Mouse (Mus musculus) gastrocnemius, postnatal 25 days (tissue): Measurements from ENCODE around the gene Spatc1l. TPM values are rescaled to one million over a fixed set of nuclear protein-coding genes. Genes with fewer than 3 reads are reported as not detected.

Experiments
- DNase-seq: peaks from one replicate; pipeline ENCODE4 v3.0.0; 2022
- long read RNA-seq, 2 experiments: library from polyadenylated mRNA; stranded (forward); transcript quantifications; one replicate each; pipeline ENCODE4 v2.0.0; 2021
- total RNA-seq, 2 experiments: library from RNA; stranded (reverse); gene quantifications; 1 replicate in 1 of 2; 2 replicates in 1 of 2; pipeline ENCODE4 v1.2.3; 2021

The Spatc1l gene
- not detected for total RNA-seq
- long read RNA-seq, experiment 1: 0 reads
- long read RNA-seq, experiment 2: 0 reads

DNA sequence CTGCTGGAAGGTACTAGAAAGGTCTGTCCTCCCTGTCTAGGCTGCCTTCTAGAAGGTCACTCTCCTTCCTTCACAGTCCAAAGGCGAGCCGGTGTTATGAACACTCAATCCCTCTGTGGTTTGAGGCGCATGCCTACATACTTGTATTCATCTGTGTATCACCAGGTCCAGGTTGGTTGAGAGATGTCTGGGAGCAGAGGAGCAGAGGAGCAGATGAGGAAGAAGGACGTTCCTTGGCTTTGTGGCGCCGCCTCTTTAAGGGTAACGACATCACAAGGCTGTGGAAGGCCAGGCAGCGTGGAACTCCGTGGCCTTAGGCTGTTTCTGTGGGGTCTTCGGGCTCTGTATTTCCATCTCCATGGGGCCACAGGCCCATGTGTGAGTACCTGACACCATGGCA lies at the start of gene Spatc1l:
Spatc1l (plus strand) TSS at position 301 of the 400 bp plus-strand sequence.
- DNase-seq: no peak

DNA sequence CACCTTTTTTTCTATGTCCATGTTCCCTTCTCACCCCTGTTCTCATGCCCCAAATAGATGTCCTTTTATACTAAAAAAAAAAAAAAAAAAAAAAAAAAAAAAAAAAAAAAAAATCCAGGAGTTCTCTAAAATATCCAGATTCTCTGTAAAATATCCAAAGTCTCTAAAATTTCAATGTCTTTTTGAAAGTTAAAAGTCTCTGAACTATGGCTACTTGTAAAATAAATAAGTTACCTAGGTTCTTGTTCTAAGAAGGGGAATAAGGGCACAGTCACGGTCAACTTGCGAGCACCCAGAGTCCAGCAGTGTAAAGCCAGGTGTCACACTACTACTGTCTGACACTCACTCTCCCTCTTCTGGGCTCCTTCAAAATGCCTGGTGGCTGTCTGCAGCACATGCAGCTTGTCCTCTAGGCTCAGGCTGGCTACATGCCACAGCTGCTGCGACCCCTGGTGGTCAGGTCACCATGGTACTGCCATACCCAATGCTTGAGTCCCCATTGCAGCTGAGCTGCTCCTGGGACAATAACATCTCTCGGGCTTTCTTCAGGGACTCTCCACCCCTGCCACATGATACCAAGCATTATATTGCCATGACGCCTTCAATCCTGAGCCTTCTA lies 49.0 kb upstream of the Spatc1l start:
- peak; percentile 53 for DNase-seq

DNA sequence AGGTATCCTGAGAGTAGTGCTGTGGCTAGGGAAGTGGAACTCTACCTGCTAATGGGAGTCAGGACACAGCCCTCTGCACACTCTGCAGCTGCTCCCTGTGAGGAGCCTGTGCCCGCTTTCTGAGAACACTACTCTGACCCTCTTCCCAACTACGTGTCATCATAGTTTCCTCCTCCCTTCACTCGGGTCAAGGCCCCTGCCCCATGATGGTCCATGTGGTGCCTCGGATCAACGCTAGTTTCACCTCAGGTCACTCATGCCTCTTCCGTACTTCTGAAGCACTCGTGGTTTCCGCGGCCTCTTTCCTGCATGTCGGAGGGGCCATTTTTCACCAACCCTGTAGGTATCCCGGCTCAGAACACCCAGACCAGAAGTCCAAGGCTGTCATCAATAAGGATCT lies 31.1 kb upstream of the Spatc1l start:
- no peak for DNase-seq

DNA sequence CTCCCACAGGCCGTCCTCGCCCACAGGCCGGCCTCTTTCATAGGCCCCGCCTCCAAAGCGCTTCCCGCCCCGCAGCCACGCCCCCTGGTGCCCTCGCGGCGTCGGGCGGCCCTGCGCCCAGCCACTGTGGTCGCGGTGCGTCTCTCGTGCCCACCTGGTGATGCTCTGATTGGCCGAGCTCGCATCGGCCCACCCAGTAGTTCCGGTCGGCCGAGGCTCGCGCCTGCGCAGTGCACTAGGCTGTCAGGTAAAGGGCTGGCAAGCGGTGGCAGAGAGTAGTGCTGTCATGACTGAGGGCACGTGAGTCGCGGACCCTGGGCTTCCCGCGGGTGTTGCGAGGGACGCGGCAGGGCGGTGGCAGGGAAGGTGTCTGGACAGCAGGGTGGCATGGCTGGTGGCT lies 30.7 kb upstream of the Spatc1l start, which contains the start of gene Lss:
Lss (plus strand) TSS at position 214 of the 400 bp plus-strand sequence.
- peak; percentile 96 for DNase-seq

DNA sequence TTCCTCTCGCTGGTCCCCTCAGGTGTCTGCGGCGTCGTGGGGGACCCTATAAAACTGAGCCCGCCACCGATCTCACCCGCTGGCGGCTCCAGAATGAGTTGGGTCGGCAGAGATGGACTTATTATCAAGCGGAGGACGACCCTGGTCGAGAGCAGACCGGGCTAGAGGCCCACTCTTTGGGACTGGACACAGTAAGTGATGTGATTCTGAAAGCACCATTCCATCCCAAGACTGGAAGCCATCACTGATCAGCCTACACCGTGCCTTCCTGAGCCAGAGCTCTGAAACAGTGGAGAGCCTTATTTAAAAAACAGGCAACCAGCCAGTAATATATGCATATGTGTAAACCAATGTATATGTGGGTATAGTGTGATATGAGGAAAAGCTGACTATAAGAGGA lies 30.2 kb upstream of the Spatc1l start:
- DNase-seq: no peak

DNA sequence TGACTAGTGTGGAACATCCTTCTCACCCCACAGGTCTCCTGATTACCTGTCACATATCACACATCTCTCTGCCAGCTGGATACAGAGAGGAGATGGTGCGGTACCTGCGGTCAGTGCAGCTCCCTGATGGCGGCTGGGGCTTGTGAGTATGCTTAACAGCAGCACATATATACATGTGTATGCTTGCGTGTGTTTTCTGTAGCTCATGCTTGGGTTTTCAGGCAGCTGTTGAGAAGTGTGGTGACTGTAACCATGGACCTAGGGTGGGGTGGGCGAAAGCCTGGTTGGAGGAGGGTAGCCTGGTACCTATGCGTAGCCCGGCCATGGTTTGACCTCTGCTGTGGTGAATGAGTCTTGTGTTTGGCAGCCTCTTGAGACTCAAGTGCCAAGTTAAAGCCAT lies 26.5 kb upstream of the Spatc1l start:
- DNase-seq: no peak

DNA sequence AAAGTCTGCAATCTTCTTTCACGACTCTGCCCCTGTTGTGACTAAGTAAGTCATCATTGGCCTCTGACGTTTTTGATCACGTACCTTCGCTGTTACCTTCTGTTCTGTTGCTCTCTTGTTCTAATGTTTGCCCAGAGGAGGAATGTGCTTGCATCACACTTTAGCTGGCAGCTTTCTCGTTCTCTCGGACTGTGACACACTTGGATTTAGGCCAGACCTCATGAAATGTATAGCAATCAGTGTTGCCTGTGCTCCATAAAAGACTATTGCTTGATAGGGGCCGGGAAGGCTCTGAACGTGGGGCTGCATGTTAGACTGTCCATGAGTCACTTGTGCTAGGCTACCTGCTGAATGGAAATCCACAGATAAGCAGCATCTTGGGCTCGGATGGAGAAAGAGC lies 24.5 kb upstream of the Spatc1l start:
- DNase-seq: no peak

DNA sequence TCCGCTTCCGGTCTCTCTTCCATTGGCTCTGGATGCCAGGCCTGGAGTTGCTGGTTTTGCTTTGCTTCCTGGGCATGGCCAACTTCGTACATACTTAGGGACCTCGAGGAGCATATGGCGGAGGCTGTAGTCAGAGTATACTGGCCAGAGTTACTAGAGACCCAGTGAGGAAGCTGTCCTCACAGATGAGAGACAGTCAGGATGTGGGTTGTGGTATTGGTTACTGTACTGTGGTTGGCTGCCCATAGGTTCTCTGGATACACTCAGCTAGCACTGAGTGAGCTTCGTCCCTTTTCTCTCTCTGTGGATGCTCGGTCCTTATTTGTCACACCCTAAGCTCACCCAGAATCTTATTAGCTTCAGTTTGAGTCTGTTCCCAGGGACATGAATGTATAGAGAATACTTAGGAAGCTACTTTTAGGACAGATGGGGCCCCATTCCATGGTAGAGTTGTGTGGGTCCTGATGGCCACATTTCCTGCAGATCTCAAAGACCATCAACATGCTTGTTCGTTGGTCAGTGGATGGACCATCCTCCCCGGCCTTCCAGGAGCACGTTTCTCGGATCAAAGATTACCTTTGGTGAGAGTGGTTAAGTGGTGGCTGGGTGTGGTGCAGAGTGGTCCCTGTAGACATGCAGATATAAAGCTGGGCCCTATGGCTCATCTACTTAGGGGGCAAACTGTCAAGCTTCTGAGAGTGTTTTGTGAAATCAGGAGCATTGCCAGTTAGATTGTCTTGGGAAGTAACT lies 20.6 kb upstream of the Spatc1l start:
- DNase-seq: no peak

DNA sequence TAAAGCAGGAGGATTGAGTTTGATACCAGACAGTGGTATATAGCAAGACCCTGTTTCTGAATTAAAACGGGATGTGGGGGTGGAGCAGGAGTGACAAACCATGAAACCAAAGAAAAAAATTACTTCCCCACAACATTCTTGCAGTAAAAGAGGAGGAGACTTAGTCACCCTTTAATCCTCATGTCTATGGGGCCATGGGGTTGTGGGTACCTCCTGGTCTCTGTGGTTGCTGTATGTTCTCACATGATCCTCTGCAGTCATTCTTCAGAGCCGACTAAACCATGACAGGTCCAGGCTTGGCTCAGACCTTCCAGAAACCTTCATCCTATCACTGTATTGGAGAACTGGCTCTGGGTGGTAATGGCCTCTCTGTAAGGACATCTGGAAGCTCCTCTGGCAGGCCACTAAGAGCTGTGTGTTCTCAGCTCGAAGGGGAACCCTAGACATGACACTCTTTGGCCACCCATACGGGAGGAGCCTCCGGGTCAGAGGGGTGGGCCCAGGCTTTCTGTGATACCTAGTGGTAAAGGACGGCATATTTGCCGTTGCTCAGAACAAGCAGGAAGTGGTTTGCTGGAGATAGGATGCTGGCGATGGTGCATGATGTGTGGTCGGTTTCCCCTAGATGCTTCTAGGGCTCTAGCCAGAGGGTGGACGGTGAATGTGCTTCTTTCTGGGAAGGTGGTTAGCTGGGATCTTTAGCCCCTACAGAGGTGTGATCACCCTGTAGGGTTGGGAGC lies 19.3 kb upstream of the Spatc1l start:
- DNase-seq: no peak

DNA sequence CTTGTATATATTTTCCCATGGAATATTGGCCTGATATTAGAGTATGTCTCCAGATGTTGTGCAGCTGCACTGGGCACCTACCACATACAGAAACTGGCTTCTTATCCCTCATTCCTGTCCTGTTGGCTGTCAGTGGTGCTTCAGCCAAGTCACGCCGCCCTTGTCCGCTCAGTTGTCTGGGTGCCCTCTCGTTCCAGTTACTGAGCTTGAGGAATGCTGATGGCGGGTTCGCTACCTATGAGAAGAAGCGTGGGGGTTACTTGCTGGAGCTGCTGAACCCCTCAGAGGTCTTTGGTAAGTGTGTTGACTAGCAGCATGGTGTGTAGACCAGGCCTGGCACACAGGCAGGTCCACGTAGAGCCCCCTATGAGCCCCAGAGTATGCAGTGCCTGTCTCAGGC lies 15.5 kb upstream of the Spatc1l start:
- DNase-seq: no peak

DNA sequence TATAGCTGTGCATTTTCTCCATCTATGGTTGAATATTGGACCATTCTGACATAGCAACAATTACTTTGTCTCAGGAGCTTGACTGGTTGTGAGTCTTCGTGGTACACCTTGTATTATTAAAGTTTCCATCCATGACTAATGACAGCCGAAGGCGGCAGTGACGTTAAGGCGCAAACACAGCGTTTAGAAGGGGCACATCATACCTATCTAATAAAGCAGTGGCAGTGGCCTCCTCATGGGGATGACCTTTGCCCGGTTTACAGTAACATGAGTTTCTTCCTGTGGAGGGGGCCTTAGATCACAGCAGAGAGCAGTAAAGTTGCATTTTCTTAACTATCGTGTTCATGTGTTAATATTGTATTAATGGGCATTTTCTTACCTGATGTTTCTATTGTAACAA lies 13.9 kb upstream of the Spatc1l start:
- no peak for DNase-seq

DNA sequence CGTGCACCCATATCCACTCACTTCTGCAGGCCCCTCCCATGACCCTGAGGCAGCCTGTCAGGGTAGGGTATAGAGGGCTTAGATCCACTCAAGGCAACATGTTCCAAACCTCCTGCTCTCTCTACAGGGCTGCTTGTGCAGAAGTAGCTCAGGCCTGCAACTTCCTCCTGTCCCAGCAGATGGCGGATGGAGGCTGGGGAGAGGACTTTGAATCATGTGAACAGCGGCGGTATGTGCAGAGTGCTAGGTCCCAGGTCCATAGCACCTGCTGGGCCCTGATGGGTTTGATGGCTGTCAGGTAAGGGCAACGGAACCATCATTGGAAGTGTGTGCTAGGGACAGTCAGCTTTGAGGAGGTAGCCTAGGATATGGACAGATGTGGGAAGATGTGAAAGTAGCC lies 11.6 kb upstream of the Spatc1l start:
- DNase-seq: no peak

DNA sequence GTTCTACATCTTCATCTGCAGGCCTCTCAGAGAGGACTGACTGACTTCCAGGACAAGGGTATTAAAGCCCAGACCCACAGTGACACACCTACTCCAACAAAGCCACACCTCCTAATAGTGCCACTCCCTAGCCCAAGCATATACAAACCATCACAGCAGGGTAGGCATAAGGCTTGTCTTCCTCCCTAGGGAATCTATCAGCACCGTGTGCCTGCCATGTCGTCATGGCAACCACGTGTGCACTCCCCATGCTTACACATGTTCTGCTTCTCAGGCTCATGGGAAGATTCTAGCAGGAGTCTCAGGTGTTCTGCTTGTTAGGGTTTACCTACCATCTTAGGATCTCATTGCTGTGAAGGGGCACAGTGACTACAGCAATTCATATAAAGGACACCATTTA lies 10.5 kb upstream of the Spatc1l start:
- DNase-seq: no peak

DNA sequence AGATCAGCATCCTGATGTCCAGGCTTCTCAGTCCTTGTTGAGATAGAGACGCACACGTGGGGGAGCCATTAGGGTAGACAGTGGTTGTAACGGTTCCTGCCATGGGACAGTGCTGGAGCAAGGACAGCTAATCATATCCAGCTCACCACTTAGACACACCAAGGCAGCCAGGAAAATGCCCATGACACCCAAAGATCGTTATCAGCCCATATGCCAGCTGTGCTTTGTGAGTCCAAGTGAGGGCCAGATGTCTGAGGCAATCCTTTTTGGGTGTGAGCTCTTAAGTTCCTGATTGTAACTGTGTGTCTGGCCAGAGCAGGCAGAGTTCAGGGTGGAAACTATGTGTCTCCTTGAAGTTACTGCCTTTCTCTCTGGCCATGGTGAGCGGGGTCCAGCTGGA lies 8.0 kb upstream of the Spatc1l start:
- DNase-seq: peak; percentile 21

DNA sequence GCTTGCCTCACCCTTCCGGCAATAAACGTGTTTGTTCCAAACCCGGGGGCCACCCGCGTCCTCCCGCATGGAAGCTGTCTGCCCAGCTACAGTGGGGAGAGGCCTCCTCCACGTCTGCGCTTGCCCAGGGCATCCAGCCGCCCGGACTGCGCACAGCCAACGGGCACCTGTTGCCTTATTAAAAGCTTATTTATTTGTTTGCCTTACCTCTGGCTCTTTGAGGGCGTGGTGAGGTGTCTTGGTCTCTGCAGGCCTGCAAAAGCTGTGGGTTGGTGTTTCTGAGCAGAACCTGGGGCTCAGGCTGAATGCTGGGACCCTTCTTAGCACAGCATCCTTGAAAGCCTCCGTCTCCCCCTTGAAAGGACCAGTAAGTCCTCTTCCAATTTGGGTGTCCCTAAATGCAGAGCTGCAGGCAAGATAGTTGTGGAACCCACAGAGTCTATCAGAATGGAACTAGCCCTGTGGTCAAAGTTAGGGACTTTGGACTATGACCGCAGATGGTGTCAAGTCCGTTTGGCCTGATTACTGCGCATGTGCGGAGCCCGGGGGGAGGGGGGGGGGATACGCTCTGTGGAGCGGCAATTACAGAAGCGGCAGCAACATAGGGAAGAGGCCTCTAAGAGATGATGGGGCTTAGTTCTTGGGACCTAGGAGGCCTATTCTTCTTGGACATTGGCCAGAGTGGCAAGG lies 8.1 kb downstream of the Spatc1l start:
- no peak for DNase-seq

DNA sequence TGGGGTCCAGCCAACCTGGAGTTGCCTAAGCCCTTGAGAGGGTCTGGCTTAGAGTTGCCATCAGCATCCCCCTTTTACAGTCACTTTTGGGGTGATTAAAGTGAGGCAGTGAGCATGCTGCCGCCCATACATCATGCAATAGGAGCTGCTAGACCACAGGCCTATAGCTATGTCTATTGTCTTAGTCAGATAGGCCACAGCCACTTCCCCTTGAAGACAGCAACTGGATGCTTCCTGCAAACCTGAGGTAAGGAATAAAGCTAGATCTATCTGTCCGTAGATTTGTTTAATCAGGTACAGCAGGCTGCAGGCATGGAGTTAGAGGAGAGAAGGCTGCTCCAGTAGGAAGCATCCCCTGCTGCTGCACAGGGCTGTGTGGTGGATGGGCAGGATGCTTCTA lies 9.0 kb downstream of the Spatc1l start:
- no peak for DNase-seq

DNA sequence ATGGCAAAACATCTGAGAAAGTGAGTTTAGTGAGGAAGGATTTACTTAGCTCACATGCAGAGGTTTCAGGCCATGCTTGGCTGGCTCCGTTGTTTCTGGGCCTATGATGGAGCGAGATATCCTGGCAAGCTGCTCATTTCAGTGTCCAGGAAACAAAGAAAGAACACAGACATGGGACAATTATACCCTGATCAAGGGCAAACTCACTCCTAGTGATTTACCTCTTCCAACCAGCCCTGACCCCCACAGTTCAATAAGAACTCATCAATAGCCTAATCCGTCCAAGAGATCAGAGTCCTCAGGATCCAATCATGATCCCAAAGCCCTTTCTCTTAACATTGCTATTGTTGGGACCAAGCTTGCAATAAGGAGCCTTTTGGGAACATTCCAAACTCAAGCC lies 10.1 kb downstream of the Spatc1l start:
- DNase-seq: no peak

DNA sequence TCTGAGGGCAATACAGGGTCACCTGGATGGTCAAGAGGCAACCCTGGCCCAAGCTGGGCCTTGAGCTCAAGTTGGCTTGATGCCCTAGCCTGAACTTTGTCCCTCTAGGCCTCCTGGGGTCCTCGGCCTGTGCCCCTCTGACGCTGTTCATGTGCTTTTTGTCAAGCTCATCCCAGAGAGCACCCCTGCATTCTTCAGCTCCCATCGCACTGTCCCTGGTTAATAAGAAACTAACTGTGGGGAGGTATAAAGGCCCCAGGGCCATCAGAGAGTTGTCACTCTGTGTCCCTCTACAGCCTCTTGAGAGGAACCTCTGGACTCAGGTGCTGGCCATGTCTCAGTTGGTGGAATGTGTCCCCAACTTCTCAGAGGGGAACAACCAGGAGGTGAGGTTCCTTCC lies 13.3 kb downstream of the Spatc1l start, which contains the start of gene Ftcd:
Ftcd (plus strand) TSS at position 275 of the 400 bp plus-strand sequence.
- DNase-seq: no peak

DNA sequence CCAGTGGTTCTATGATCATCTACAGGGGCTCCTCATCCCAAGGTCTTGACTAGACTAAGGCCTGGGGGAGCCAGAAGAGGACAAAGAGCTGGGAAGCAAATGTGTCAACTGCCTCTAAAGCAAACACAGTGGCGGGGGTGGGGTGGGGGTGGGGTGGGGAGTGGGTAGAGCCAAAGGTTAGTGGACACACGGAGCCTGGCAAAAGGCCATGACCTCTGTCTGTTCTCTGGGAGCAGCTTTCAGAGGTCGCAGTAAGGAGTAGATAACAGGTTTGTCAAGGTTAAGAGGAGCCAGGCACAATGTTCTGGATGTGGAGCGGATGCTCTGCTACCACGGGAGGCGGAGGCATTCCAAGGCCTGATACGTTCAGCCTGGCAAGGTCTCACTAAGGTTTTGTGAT lies 14.8 kb downstream of the Spatc1l start:
- no peak for DNase-seq

DNA sequence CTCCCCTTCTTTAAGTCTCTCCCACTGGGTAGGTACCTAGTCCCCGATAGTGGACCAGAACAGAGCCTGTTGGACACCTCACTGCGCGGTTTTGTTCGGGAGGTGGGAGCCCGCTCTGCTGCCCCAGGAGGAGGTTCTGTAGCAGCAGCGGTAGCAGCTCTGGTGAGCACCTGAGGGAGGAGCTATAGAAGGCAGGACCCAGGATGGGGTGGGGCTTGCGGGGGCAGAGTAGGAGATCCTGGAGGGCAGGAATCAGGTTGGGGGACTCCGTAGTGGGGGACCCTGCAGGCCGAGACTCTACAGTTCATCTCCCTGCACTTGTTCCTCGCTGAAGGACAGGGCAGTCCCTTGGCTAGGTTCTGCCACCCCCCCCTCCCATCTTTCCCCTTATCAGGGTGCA lies 22.1 kb downstream of the Spatc1l start:
- no peak for DNase-seq

DNA sequence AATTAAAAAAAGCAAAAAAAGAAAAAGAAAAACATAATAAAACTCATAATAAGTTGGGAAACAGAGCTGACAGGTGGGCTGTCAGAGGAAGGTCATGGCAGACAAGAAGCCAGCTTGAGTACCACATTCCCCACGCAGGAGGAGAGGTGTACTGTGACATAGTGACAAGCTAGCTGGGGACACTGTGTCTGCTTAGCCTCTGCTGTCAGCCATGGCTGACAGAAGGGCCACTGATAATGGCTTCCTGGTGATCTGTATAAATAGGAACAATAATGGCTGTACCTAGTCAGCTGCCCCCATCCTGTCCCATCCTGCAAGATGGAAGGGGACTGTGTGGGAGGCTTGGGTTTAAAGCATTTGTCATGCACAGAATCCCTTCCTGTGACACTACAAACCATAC lies 24.1 kb downstream of the Spatc1l start:
- no peak for DNase-seq

DNA sequence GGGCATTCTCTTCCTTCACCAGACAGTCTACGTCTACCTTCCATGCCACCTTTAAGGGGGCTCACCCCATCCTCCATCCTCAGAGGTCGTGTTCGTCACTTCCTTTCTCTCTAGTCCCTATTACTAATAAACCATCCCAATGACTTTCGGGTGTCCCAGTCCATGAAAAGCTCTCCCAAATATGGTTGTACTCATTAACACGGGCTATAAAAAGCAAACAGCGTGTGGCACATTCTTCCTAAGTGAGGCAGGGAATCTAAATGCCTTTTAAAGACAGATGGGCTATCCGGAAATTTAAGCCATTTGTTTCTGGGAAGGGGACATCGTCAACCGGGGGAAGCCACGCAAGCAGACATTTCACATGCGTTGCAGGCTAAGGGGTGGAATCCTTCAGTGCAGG lies 28.1 kb downstream of the Spatc1l start:
- no peak for DNase-seq

DNA sequence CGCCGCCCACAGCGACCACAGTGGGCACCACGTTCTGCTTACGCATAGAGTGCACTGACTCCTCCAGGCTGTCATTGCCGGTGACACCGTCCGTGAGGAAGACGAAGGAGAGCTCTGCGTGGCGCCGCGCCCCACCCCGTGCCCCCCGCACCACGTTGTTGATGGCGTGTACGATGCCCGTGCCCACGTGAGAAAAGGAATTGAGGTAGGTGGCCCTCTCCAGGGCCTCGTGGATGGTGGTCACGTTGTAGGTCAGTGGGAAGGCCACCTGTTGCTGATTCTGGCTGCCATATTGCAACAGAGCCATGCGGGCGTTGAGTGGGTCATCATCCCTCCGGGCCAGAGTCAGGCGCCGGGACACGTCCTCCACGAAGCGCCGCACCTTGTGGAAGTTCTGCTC lies 34.3 kb downstream of the Spatc1l start:
- no peak for DNase-seq
